Mouse (Mus musculus): ENCODE measurements around the gene Rasgrp3. TPM values are rescaled to one million over a fixed set of nuclear protein-coding genes. Genes with fewer than 3 reads are reported as not detected.
"Not testable (repeated sequence)": the region's sequence is repeated elsewhere in the genome, so short reads cannot be mapped to it uniquely, and the experiment has no call there.

The Rasgrp3 gene
- total RNA-seq, 2 experiments from 2014 or later, result not detected

GRCm38 (mm10) chr17:75456096-75456495 is 20.4 kb downstream of the Rasgrp3 start:
- not testable (repeated sequence) for ATAC-seq (replicated peaks; ENCODE audit: low FRiP score, poor library complexity, severe bottlenecking)

- no peak for ATAC-seq (replicated peaks; ENCODE audit: low FRiP score, poor library complexity, severe bottlenecking)
Measured at GRCm38 (mm10) chr17:75460621-75461020, 24.9 kb downstream of the Rasgrp3 start.

- no peak for ATAC-seq (replicated peaks; ENCODE audit: low FRiP score, poor library complexity, severe bottlenecking)
Measured at GRCm38 (mm10) chr17:75461771-75462170, 26.1 kb downstream of the Rasgrp3 start.

GRCm38 (mm10) chr17:75463223-75463622 is 27.5 kb downstream of the Rasgrp3 start:
- not testable (repeated sequence) for ATAC-seq (replicated peaks; ENCODE audit: low FRiP score, poor library complexity, severe bottlenecking)

GRCm38 (mm10) chr17:75463645-75464044 is 27.9 kb downstream of the Rasgrp3 start:
- no peak for ATAC-seq (replicated peaks; ENCODE audit: low FRiP score, poor library complexity, severe bottlenecking)

GRCm38 (mm10) chr17:75464331-75464982 is 28.8 kb downstream of the Rasgrp3 start:
- no peak for ATAC-seq (replicated peaks; ENCODE audit: low FRiP score, poor library complexity, severe bottlenecking)

GRCm38 (mm10) chr17:75464983-75465634 is 29.4 kb downstream of the Rasgrp3 start:
- no peak for ATAC-seq (replicated peaks; ENCODE audit: low FRiP score, poor library complexity, severe bottlenecking)

- ATAC-seq (replicated peaks; ENCODE audit: low FRiP score, poor library complexity, severe bottlenecking), result no peak
Measured at GRCm38 (mm10) chr17:75465635-75465997, 29.9 kb downstream of the Rasgrp3 start.

GRCm38 (mm10) chr17:75466948-75467347 is 31.3 kb downstream of the Rasgrp3 start:
- ATAC-seq (replicated peaks; ENCODE audit: low FRiP score, poor library complexity, severe bottlenecking), result no peak

- ATAC-seq (replicated peaks; ENCODE audit: low FRiP score, poor library complexity, severe bottlenecking), result no peak
Measured at GRCm38 (mm10) chr17:75467526-75467925, 31.8 kb downstream of the Rasgrp3 start.

- no peak for ATAC-seq (replicated peaks; ENCODE audit: low FRiP score, poor library complexity, severe bottlenecking)
Measured at GRCm38 (mm10) chr17:75468479-75469114, 32.9 kb downstream of the Rasgrp3 start.

- ATAC-seq (replicated peaks; ENCODE audit: low FRiP score, poor library complexity, severe bottlenecking), result no peak
Measured at GRCm38 (mm10) chr17:75470325-75470724, 34.6 kb downstream of the Rasgrp3 start.

- no peak for ATAC-seq (replicated peaks; ENCODE audit: low FRiP score, poor library complexity, severe bottlenecking)
Measured at GRCm38 (mm10) chr17:75470885-75471610, 35.4 kb downstream of the Rasgrp3 start.

- ATAC-seq (replicated peaks; ENCODE audit: low FRiP score, poor library complexity, severe bottlenecking), result no peak
Measured at GRCm38 (mm10) chr17:75471644-75472253, 36.1 kb downstream of the Rasgrp3 start.

GRCm38 (mm10) chr17:75472379-75472778 is 36.7 kb downstream of the Rasgrp3 start:
- no peak for ATAC-seq (replicated peaks; ENCODE audit: low FRiP score, poor library complexity, severe bottlenecking)

GRCm38 (mm10) chr17:75475985-75476384 is 40.3 kb downstream of the Rasgrp3 start:
- no peak for ATAC-seq (replicated peaks; ENCODE audit: low FRiP score, poor library complexity, severe bottlenecking)

GRCm38 (mm10) chr17:75476736-75477416 is 41.2 kb downstream of the Rasgrp3 start:
- no peak for ATAC-seq (replicated peaks; ENCODE audit: low FRiP score, poor library complexity, severe bottlenecking)

- no peak for ATAC-seq (replicated peaks; ENCODE audit: low FRiP score, poor library complexity, severe bottlenecking)
Measured at GRCm38 (mm10) chr17:75477655-75478054, 42.0 kb downstream of the Rasgrp3 start.

- ATAC-seq (replicated peaks; ENCODE audit: low FRiP score, poor library complexity, severe bottlenecking), result no peak
Measured at GRCm38 (mm10) chr17:75478836-75479235, 43.1 kb downstream of the Rasgrp3 start.

Data from erythroblast, adult 5-6 weeks (primary cell).